In genomic region chr17:24437016-24437415, GRCm38 (mm10) we compare ENCODE assay signal across 8 mouse cellular contexts. TPM values are rescaled to one million over a fixed set of nuclear protein-coding genes. Genes with fewer than 3 reads are reported as not detected.
DNase-seq lines count a peak whose midpoint lies in the region; ATAC-seq and TF ChIP-seq lines count a peak whose summit lies in the region.

No protein-coding gene starts in this region.

- no peak overlapping the region for H3K4me3 ChIP-seq in heart, adult 2 months
- H3K4me3 ChIP-seq in MEL (ENCODE audit: control insufficient read depth in 1 of 2, insufficient read depth in 1 of 2, low read depth in 2 of 2, low read length in 2 of 2), result no peak overlapping the region
- H3K4me3 ChIP-seq in intestine, embryonic 14.5 days (ENCODE audit: low read depth, low read length), result no peak overlapping the region

- H3K4me2 ChIP-seq in intestine, embryonic 14.5 days (ENCODE audit: low read length), result no peak overlapping the region

- WGBS in heart, adult 2 months, result 65% methylated on average over 5 of the region's 5 CpGs
- 69% methylated on average over 5 of the region's 5 CpGs for WGBS in intestine, embryonic 14.5 days

- H3K4me1 ChIP-seq in heart, adult 2 months (ENCODE audit: control insufficient read depth, insufficient read depth, low read length), result no peaks in the 10 kb centered on the region
- H3K4me1 ChIP-seq in MEL (ENCODE audit: control insufficient read depth in 1 of 2, insufficient read depth in 2 of 2, low read length in 2 of 2), result no peaks in the 10 kb centered on the region
- H3K4me1 ChIP-seq in intestine, embryonic 14.5 days (replicated peaks; ENCODE audit: control insufficient read depth, insufficient read depth, low read length), result no peaks in the 10 kb centered on the region

- H3K27ac ChIP-seq in heart, adult 2 months, result no peak overlapping the region
- no peak overlapping the region for H3K27ac ChIP-seq in MEL (ENCODE audit: control insufficient read depth, low read depth, low read length)
- H3K27ac ChIP-seq in intestine, embryonic 14.5 days (ENCODE audit: low read depth), result no peak overlapping the region

- peak; percentile 76 for TF ChIP-seq RAD21 in MEL (IDR thresholded peaks at IDR 0.05; ENCODE audit: low read depth, low read length)

- no peak for TF ChIP-seq EP300 in heart, adult 2 months (IDR thresholded peaks at IDR 0.05; ENCODE audit: insufficient read depth, low read depth, low read length)
- no peak for TF ChIP-seq EP300 in MEL (IDR thresholded peaks at IDR 0.05; ENCODE audit: low read depth in 1 of 2, low read length in 2 of 2)

- no peaks in the 10 kb centered on the region for H3K27me3 ChIP-seq in heart, adult 2 months (ENCODE audit: control insufficient read depth, insufficient read depth, low read length)
- H3K27me3 ChIP-seq in MEL (ENCODE audit: control insufficient read depth in 1 of 2, insufficient read depth in 2 of 2, low read length in 2 of 2), result no peaks in the 10 kb centered on the region
- no peaks in the 10 kb centered on the region for H3K27me3 ChIP-seq in intestine, embryonic 14.5 days (replicated peaks; ENCODE audit: control insufficient read depth, insufficient read depth, low read length)

- no peak for TF ChIP-seq POLR2A in heart, adult 2 months (IDR thresholded peaks at IDR 0.05; ENCODE audit: insufficient read depth, low read depth, low read length)
- no peak for TF ChIP-seq POLR2A in MEL (IDR thresholded peaks at IDR 0.05; ENCODE audit: control insufficient read depth in 1 of 2, insufficient read depth in 1 of 2, low read depth in 1 of 2, low read length in 2 of 2, poor library complexity in 1 of 2)

- H3K36me3 ChIP-seq in heart, adult 2 months (ENCODE audit: control insufficient read depth, insufficient read depth, low read length), result no peaks in the 10 kb centered on the region; the same call in 1 of the 2 replicates
- H3K36me3 ChIP-seq in MEL (ENCODE audit: control insufficient read depth in 1 of 2, insufficient read depth in 2 of 2, low read length in 2 of 2), result no peaks in the 10 kb centered on the region; a peak in 1 of 4 replicates
- H3K36me3 ChIP-seq in intestine, embryonic 14.5 days (ENCODE audit: control insufficient read depth, insufficient read depth, low read length), result peaks cover 72% of the 10 kb centered on the region

- TF ChIP-seq CTCF in heart, adult 2 months (IDR thresholded peaks at IDR 0.05), result peak; percentile 94
- peak; percentile 40 to 84 (median 78); a peak in 5 of 6 replicates for TF ChIP-seq CTCF in MEL (IDR thresholded peaks at IDR 0.05 in 2 of 3, conservative IDR thresholded peaks at IDR 0.05 in 1 of 3; ENCODE audit: control insufficient read depth in 1 of 3, insufficient read depth in 1 of 3, low read depth in 2 of 3, low read length in 3 of 3, poor library complexity in 1 of 3, severe bottlenecking in 1 of 3)

- no peak overlapping the region for H3K9ac ChIP-seq in heart, adult 2 months (ENCODE audit: low read depth, low read length)
- H3K9ac ChIP-seq in MEL (ENCODE audit: control insufficient read depth, low read depth, low read length, poor library complexity, severe bottlenecking), result no peak overlapping the region
- no peak overlapping the region for H3K9ac ChIP-seq in intestine, embryonic 14.5 days (ENCODE audit: low read length)

- no peaks in the 10 kb centered on the region for H3K9me3 ChIP-seq in MEL (replicated peaks; ENCODE audit: insufficient read depth, low read length)
- H3K9me3 ChIP-seq in intestine, embryonic 14.5 days (ENCODE audit: control insufficient read depth, low read length), result no peaks in the 10 kb centered on the region

- no peak for DNase-seq in heart, adult 2 months
- no peak for DNase-seq in heart, postnatal 25 days (ENCODE audit: low spot score)
- DNase-seq in MEL (ENCODE audit: low read depth, low spot score), result peak; percentile 70
- DNase-seq in embryo, embryonic 10.5 days (ENCODE audit: low spot score), result peak; percentile 76
- DNase-seq in intestine, embryonic 14.5 days (ENCODE audit: low spot score), result peak; percentile 63
- peak; percentile 55 for DNase-seq in lung, postnatal 10 days
- peak; percentile 43 to 49 for DNase-seq in spleen, postnatal 10 days (ENCODE audit: low spot score in 2 of 2)
- no peak for DNase-seq in urinary bladder, adult 2 months (ENCODE audit: low spot score)

- peak; percentile 32; the same call in 1 of the 2 replicates for ATAC-seq in intestine, embryonic 14.5 days (replicated peaks; ENCODE audit: low FRiP score, low TSS enrichment, low read depth)

- H3K79me2 ChIP-seq in heart, adult 2 months (replicated peaks; ENCODE audit: control insufficient read depth, insufficient read depth, low read length), result peaks cover under 1% of the 10 kb centered on the region; the same call in 1 of the 2 replicates
- no peaks in the 10 kb centered on the region for H3K79me2 ChIP-seq in MEL (ENCODE audit: control insufficient read depth, insufficient read depth, low read length, poor library complexity)

- intact Hi-C loops in heart, adult 2 months (cut with DNase I), result no loop called here
- intact Hi-C loops in heart, postnatal 25 days (cut with DNase I), result no loop called here

TF ChIP-seq in MEL, 35 proteins besides CTCF, POLR2A, EP300 and RAD21:
- peak; percentile 72 for TF ChIP-seq SMC3 (IDR thresholded peaks at IDR 0.05; ENCODE audit: low read depth, low read length)
- TF ChIP-seq MAZ (IDR thresholded peaks at IDR 0.05; ENCODE audit: low read depth, low read length), result no peak
- TF ChIP-seq ZC3H11A (IDR thresholded peaks at IDR 0.05; ENCODE audit: low read depth, low read length), result peak; percentile 55
- no peak for TF ChIP-seq GATA1 (IDR thresholded peaks at IDR 0.05; ENCODE audit: low read depth, low read length)
- TF ChIP-seq MAFK (IDR thresholded peaks at IDR 0.05; ENCODE audit: borderline replicate concordance, low read depth, low read length), result no peak
- no peak for TF ChIP-seq ETS1 (IDR thresholded peaks at IDR 0.05; ENCODE audit: low read depth, low read length)

RNA-seq across cellular contexts. Expression of gene Dnase1l2, which starts 5.9 kb away (rescaled TPM):
- total RNA-seq in heart, adult 2 months (2021), result 1 to 10 TPM in 1 of 2 experiments, under 1 TPM in 1; 0.65 to 1.5 TPM
- polyA plus RNA-seq in heart, adult 2 months (2012; rRNA removed), result 5.2 and 7.2 TPM in 2 replicates
- total RNA-seq in heart, postnatal 25 days (2021), result 1 to 10 TPM in 1 of 2 experiments, under 1 TPM in 1; 0.78 to 1.2 TPM
- total RNA-seq in MEL (2012; rRNA removed), result 0.49 and 0.62 TPM in 2 replicates
- polyA plus RNA-seq in MEL (2012; ENCODE audit: insufficient read depth in 1 of 2, insufficient read length in 2 of 2, low read depth in 1 of 2, low replicate concordance in 2 of 2, missing spikeins in 1 of 2), result 1 to 10 TPM in 1 of 2 experiments, not detected in 1; 1.8 TPM
- polyA plus RNA-seq in intestine, embryonic 14.5 days (2014; fragmentation: Nextera tagmentation; extraction: Ambion mirVana), result 2.4 TPM in 2 replicates
- 47.5 and 62.9 TPM in 2 replicates for polyA plus RNA-seq in urinary bladder, adult 2 months (2012; rRNA removed)

RNA-seq across cellular contexts. Expression of gene Eci1, which starts 10.6 kb away (rescaled TPM):
- 100 to 1,000 TPM; 421 to 487 TPM for total RNA-seq in heart, adult 2 months (2021)
- polyA plus RNA-seq in heart, adult 2 months (2012; rRNA removed), result 414 and 486 TPM in 2 replicates
- 100 to 1,000 TPM; 409 to 483 TPM for total RNA-seq in heart, postnatal 25 days (2021)
- 54.4 and 65.6 TPM in 2 replicates for total RNA-seq in MEL (2012; rRNA removed)
- 10 to 100 TPM in 1 of 2 experiments, not detected in 1; 48.6 TPM for polyA plus RNA-seq in MEL (2012; ENCODE audit: insufficient read depth in 1 of 2, insufficient read length in 2 of 2, low read depth in 1 of 2, low replicate concordance in 2 of 2, missing spikeins in 1 of 2)
- polyA plus RNA-seq in intestine, embryonic 14.5 days (2014; fragmentation: Nextera tagmentation; extraction: Ambion mirVana), result 104 and 106 TPM in 2 replicates
- 116 and 139 TPM in 2 replicates for polyA plus RNA-seq in urinary bladder, adult 2 months (2012; rRNA removed)

RNA-seq across cellular contexts. Expression of gene Rnps1, which starts 22.7 kb away (rescaled TPM):
- total RNA-seq in heart, adult 2 months (2021), result 10 to 100 TPM; 60.0 to 62.7 TPM
- polyA plus RNA-seq in heart, adult 2 months (2012; rRNA removed), result 83.0 and 107 TPM in 2 replicates
- 10 to 100 TPM; 60.3 to 60.5 TPM for total RNA-seq in heart, postnatal 25 days (2021)
- 156 and 167 TPM in 2 replicates for total RNA-seq in MEL (2012; rRNA removed)
- polyA plus RNA-seq in MEL (2012; ENCODE audit: insufficient read depth in 1 of 2, insufficient read length in 2 of 2, low read depth in 1 of 2, low replicate concordance in 2 of 2, missing spikeins in 1 of 2), result 100 to 1,000 TPM in 1 of 2 experiments, not detected in 1; 282 TPM
- 267 and 292 TPM in 2 replicates for polyA plus RNA-seq in intestine, embryonic 14.5 days (2014; fragmentation: Nextera tagmentation; extraction: Ambion mirVana)
- polyA plus RNA-seq in urinary bladder, adult 2 months (2012; rRNA removed), result 119 and 134 TPM in 2 replicates

RNA-seq across cellular contexts. Expression of gene E4f1, which starts 33.1 kb away (rescaled TPM):
- total RNA-seq in heart, adult 2 months (2021), result 10 to 100 TPM; 10.2 to 10.3 TPM
- polyA plus RNA-seq in heart, adult 2 months (2012; rRNA removed), result 43.6 and 43.7 TPM in 2 replicates
- total RNA-seq in heart, postnatal 25 days (2021), result 10 to 100 TPM; 11.1 to 11.4 TPM
- total RNA-seq in MEL (2012; rRNA removed), result 24.3 and 26.0 TPM in 2 replicates
- 10 to 100 TPM in 1 of 2 experiments, not detected in 1; 37.1 TPM for polyA plus RNA-seq in MEL (2012; ENCODE audit: insufficient read depth in 1 of 2, insufficient read length in 2 of 2, low read depth in 1 of 2, low replicate concordance in 2 of 2, missing spikeins in 1 of 2)
- polyA plus RNA-seq in intestine, embryonic 14.5 days (2014; fragmentation: Nextera tagmentation; extraction: Ambion mirVana), result 23.2 and 23.8 TPM in 2 replicates
- 55.8 and 61.5 TPM in 2 replicates for polyA plus RNA-seq in urinary bladder, adult 2 months (2012; rRNA removed)

RNA-seq across cellular contexts. Expression of gene Pgp, which starts 33.2 kb away (rescaled TPM):
- 10 to 100 TPM; 35.7 to 44.5 TPM for total RNA-seq in heart, adult 2 months (2021)
- polyA plus RNA-seq in heart, adult 2 months (2012; rRNA removed), result 39.1 and 46.4 TPM in 2 replicates
- 10 to 100 TPM; 42.3 to 43.3 TPM for total RNA-seq in heart, postnatal 25 days (2021)
- total RNA-seq in MEL (2012; rRNA removed), result 16.6 and 19.3 TPM in 2 replicates
- polyA plus RNA-seq in MEL (2012; ENCODE audit: insufficient read depth in 1 of 2, insufficient read length in 2 of 2, low read depth in 1 of 2, low replicate concordance in 2 of 2, missing spikeins in 1 of 2), result 10 to 100 TPM in 1 of 2 experiments, not detected in 1; 55.0 TPM
- 73.1 and 81.0 TPM in 2 replicates for polyA plus RNA-seq in intestine, embryonic 14.5 days (2014; fragmentation: Nextera tagmentation; extraction: Ambion mirVana)
- polyA plus RNA-seq in urinary bladder, adult 2 months (2012; rRNA removed), result 31.8 and 33.5 TPM in 2 replicates

Comparison
In these comparisons a context has a peak if more than half of its experiments do, and no peak if none do; other contexts are left out.
1. DNase-seq: peak in MEL (single experiment), embryo, embryonic 10.5 days (single experiment), intestine, embryonic 14.5 days (single experiment), lung, postnatal 10 days (single experiment) and spleen, postnatal 10 days (2 of 2); none in heart, adult 2 months (0 of 2), heart, postnatal 25 days (single experiment) and urinary bladder, adult 2 months (single experiment).